Mouse (Mus musculus): ENCODE results near the gene Socs5. TPM values are rescaled to one million over a fixed set of nuclear protein-coding genes. Genes with fewer than 3 reads are reported as not detected.

The Socs5 gene
- polyA plus RNA-seq, 1 experiment: 11.5 TPM

GRCm38 (mm10) chr17:87157739-87158138, 50.3 kb downstream of the Socs5 start:
- no peak for TF ChIP-seq CTCF (IDR thresholded peaks at IDR 0.05; ENCODE audit: low read depth, low read length)

GRCm38 (mm10) chr17:87158597-87158996, 51.1 kb downstream of the Socs5 start:
- Histone ChIP-seq H3K4me1 (ENCODE audit: control insufficient read depth, insufficient read depth, low read length) (no peaks in the 10 kb centered on the region), H3K9me3 (replicated peaks; ENCODE audit: control insufficient read depth, insufficient read depth, low read length, poor library complexity, severe bottlenecking) (no peaks in the 10 kb centered on the region), H3K27me3 (ENCODE audit: control insufficient read depth, insufficient read depth, low read length, poor library complexity, severe bottlenecking) (no peaks in the 10 kb centered on the region), H3K36me3 (ENCODE audit: control insufficient read depth, insufficient read depth, low read length, poor library complexity, severe bottlenecking) (no peaks in the 10 kb centered on the region), H3K27ac (ENCODE audit: insufficient read depth, low read length) (no peak overlapping the region), H3K9ac (ENCODE audit: low read depth, poor library complexity, severe bottlenecking) (no peak overlapping the region), H3K4me3 (ENCODE audit: low read depth, low read length) (no peak overlapping the region)
- no peak for TF ChIP-seq EP300 (IDR thresholded peaks at IDR 0.05; ENCODE audit: insufficient read depth, low read depth, low read length)
- TF ChIP-seq POLR2A (IDR thresholded peaks at IDR 0.05; ENCODE audit: insufficient read depth, low read length): no peak
- TF ChIP-seq CTCF (IDR thresholded peaks at IDR 0.05; ENCODE audit: low read depth, low read length): no peak

More at GRCm38 (mm10) chr17:87157739-87158138, 50.3 kb downstream of the Socs5 start:
- no peaks in the 10 kb centered on the region for H3K36me3 ChIP-seq (ENCODE audit: control insufficient read depth, insufficient read depth, low read length, poor library complexity, severe bottlenecking)
- H3K27me3 ChIP-seq (ENCODE audit: control insufficient read depth, insufficient read depth, low read length, poor library complexity, severe bottlenecking): no peaks in the 10 kb centered on the region
- H3K9ac ChIP-seq (ENCODE audit: low read depth, poor library complexity, severe bottlenecking): no peak overlapping the region
- H3K27ac ChIP-seq (ENCODE audit: insufficient read depth, low read length): no peak overlapping the region
- peak overlapping the region; percentile 52 for H3K4me3 ChIP-seq (ENCODE audit: low read depth, low read length)
- H3K9me3 ChIP-seq (replicated peaks; ENCODE audit: control insufficient read depth, insufficient read depth, low read length, poor library complexity, severe bottlenecking): no peaks in the 10 kb centered on the region
- no peaks in the 10 kb centered on the region for H3K4me1 ChIP-seq (ENCODE audit: control insufficient read depth, insufficient read depth, low read length)

- no peaks in the 10 kb centered on the region for H3K9me3 ChIP-seq (replicated peaks; ENCODE audit: control insufficient read depth, insufficient read depth, low read length, poor library complexity, severe bottlenecking)
- no peaks in the 10 kb centered on the region for H3K27me3 ChIP-seq (ENCODE audit: control insufficient read depth, insufficient read depth, low read length, poor library complexity, severe bottlenecking)
- H3K4me3 ChIP-seq (ENCODE audit: low read depth, low read length): no peak overlapping the region
- TF ChIP-seq EP300 (IDR thresholded peaks at IDR 0.05; ENCODE audit: insufficient read depth, low read depth, low read length) (no peak), POLR2A (IDR thresholded peaks at IDR 0.05; ENCODE audit: insufficient read depth, low read length) (no peak), CTCF (IDR thresholded peaks at IDR 0.05; ENCODE audit: low read depth, low read length) (no peak)
- H3K9ac ChIP-seq (ENCODE audit: low read depth, poor library complexity, severe bottlenecking): no peak overlapping the region
- no peaks in the 10 kb centered on the region for H3K36me3 ChIP-seq (ENCODE audit: control insufficient read depth, insufficient read depth, low read length, poor library complexity, severe bottlenecking)
- no peaks in the 10 kb centered on the region for H3K4me1 ChIP-seq (ENCODE audit: control insufficient read depth, insufficient read depth, low read length)
- no peak overlapping the region for H3K27ac ChIP-seq (ENCODE audit: insufficient read depth, low read length)
These were observed 52.8 kb downstream of the Socs5 start for GRCm38 (mm10) chr17:87160270-87160669.

- Histone ChIP-seq H3K4me1 (ENCODE audit: control insufficient read depth, insufficient read depth, low read length) (no peaks in the 10 kb centered on the region), H3K27ac (ENCODE audit: insufficient read depth, low read length) (no peak overlapping the region), H3K4me3 (ENCODE audit: low read depth, low read length) (no peak overlapping the region), H3K9ac (ENCODE audit: low read depth, poor library complexity, severe bottlenecking) (no peak overlapping the region), H3K9me3 (replicated peaks; ENCODE audit: control insufficient read depth, insufficient read depth, low read length, poor library complexity, severe bottlenecking) (no peaks in the 10 kb centered on the region), H3K36me3 (ENCODE audit: control insufficient read depth, insufficient read depth, low read length, poor library complexity, severe bottlenecking) (no peaks in the 10 kb centered on the region), H3K27me3 (ENCODE audit: control insufficient read depth, insufficient read depth, low read length, poor library complexity, severe bottlenecking) (no peaks in the 10 kb centered on the region)
- no peak for TF ChIP-seq CTCF (IDR thresholded peaks at IDR 0.05; ENCODE audit: low read depth, low read length)
- TF ChIP-seq POLR2A (IDR thresholded peaks at IDR 0.05; ENCODE audit: insufficient read depth, low read length): no peak
- TF ChIP-seq EP300 (IDR thresholded peaks at IDR 0.05; ENCODE audit: insufficient read depth, low read depth, low read length): no peak
These were observed 56.9 kb downstream of the Socs5 start for GRCm38 (mm10) chr17:87164312-87164922.

- Histone ChIP-seq H3K9ac (ENCODE audit: low read depth, poor library complexity, severe bottlenecking) (no peak overlapping the region), H3K27me3 (ENCODE audit: control insufficient read depth, insufficient read depth, low read length, poor library complexity, severe bottlenecking) (no peaks in the 10 kb centered on the region), H3K9me3 (replicated peaks; ENCODE audit: control insufficient read depth, insufficient read depth, low read length, poor library complexity, severe bottlenecking) (no peaks in the 10 kb centered on the region), H3K4me1 (ENCODE audit: control insufficient read depth, insufficient read depth, low read length) (no peaks in the 10 kb centered on the region), H3K27ac (ENCODE audit: insufficient read depth, low read length) (no peak overlapping the region), H3K4me3 (ENCODE audit: low read depth, low read length) (no peak overlapping the region), H3K36me3 (ENCODE audit: control insufficient read depth, insufficient read depth, low read length, poor library complexity, severe bottlenecking) (no peaks in the 10 kb centered on the region)
- TF ChIP-seq CTCF (IDR thresholded peaks at IDR 0.05; ENCODE audit: low read depth, low read length) (no peak), EP300 (IDR thresholded peaks at IDR 0.05; ENCODE audit: insufficient read depth, low read depth, low read length) (no peak), POLR2A (IDR thresholded peaks at IDR 0.05; ENCODE audit: insufficient read depth, low read length) (no peak)
These were observed 59.9 kb downstream of the Socs5 start for GRCm38 (mm10) chr17:87167407-87167806.

GRCm38 (mm10) chr17:87169076-87169475, 61.6 kb downstream of the Socs5 start:
- H3K4me3 ChIP-seq (ENCODE audit: low read depth, low read length): no peak overlapping the region
- H3K27me3 ChIP-seq (ENCODE audit: control insufficient read depth, insufficient read depth, low read length, poor library complexity, severe bottlenecking): no peaks in the 10 kb centered on the region
- H3K9ac ChIP-seq (ENCODE audit: low read depth, poor library complexity, severe bottlenecking): no peak overlapping the region
- H3K9me3 ChIP-seq (replicated peaks; ENCODE audit: control insufficient read depth, insufficient read depth, low read length, poor library complexity, severe bottlenecking): no peaks in the 10 kb centered on the region
- H3K27ac ChIP-seq (ENCODE audit: insufficient read depth, low read length): no peak overlapping the region
- H3K4me1 ChIP-seq (ENCODE audit: control insufficient read depth, insufficient read depth, low read length): no peaks in the 10 kb centered on the region
- H3K36me3 ChIP-seq (ENCODE audit: control insufficient read depth, insufficient read depth, low read length, poor library complexity, severe bottlenecking): no peaks in the 10 kb centered on the region
- TF ChIP-seq EP300 (IDR thresholded peaks at IDR 0.05; ENCODE audit: insufficient read depth, low read depth, low read length): no peak
- TF ChIP-seq CTCF (IDR thresholded peaks at IDR 0.05; ENCODE audit: low read depth, low read length): no peak
- no peak for TF ChIP-seq POLR2A (IDR thresholded peaks at IDR 0.05; ENCODE audit: insufficient read depth, low read length)

Data from ES-Bruce4 (cell line).